Mouse (Mus musculus): Measurements from ENCODE around the gene Phlda1. TPM values are rescaled to one million over a fixed set of nuclear protein-coding genes. Genes with fewer than 3 reads are reported as not detected.
A peak's percentile ranks its signal among the peaks of the same experiment; 100 is the strongest.
"Not testable (repeated sequence)": the region's sequence is repeated elsewhere in the genome, so short reads cannot be mapped to it uniquely, and the experiment has no call there.

Gene Phlda1
- polyA plus RNA-seq, 1 experiment from 2014 or later = 137 TPM

DNA sequence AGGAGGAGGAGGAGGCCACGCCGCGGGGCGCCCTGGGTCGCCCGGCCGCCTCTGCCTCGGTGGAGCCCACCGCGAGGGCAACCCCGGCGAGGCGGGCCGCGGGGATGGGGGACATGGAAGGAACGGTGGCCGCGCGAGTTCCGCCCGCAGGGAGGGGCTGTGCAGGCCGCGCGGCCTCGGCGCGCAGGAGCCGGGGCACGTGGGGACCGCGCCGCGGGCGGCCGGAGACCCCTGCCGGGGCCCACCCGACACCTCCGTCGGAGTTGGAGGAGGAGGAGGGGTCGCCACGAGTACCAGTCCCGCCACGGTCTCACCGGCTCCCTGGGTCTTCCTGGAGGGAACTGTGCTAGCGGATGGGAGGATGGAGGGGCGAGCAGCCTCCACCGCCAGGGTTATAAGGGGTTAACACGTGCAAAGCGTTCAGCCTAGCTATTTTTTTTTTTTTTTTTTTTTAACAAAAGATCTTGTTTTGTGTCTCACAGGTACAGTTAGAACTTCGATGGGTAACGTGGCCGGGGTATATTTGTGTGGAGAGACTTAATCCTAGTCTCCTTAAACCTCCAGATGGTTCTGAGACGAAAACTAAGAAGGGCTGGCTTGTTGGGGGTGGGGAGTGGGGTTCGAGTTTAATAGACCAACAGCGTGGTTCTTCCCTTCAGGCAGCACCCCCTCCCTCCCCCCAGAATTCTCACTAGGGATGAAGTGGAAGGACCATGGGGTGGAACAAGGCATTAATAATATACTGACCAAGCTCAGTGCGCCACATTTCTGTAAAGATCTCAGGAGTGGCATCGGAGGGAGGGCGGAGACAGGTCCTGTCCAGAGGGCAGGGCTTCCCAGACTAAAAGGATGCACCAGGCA, 32.3 kb upstream of the Phlda1 start:
- Histone ChIP-seq H3K9ac (ENCODE audit: low read length) (peak overlapping the region; percentile 97), H3K9me3 (ENCODE audit: control insufficient read depth, low read length) (no peaks in the 10 kb centered on the region), H3K4me2 (ENCODE audit: low read depth, low read length) (peak overlapping the region; percentile 71), H3K36me3 (ENCODE audit: control insufficient read depth, insufficient read depth, low read length) (no peaks in the 10 kb centered on the region), H3K4me3 (ENCODE audit: low read length) (peak overlapping the region; percentile 97), H3K27ac (ENCODE audit: low read length) (peak overlapping the region; percentile 90), H3K4me1 (replicated peaks; ENCODE audit: control insufficient read depth, insufficient read depth, low read length) (peaks cover 16% of the 10 kb centered on the region), H3K27me3 (ENCODE audit: control insufficient read depth, insufficient read depth, low read depth, low read length) (no peaks in the 10 kb centered on the region)
- peak; percentile 77 for ATAC-seq (ENCODE audit: low read depth)
- WGBS = under 1% methylated on average over 39 of the region's 58 CpGs

DNA sequence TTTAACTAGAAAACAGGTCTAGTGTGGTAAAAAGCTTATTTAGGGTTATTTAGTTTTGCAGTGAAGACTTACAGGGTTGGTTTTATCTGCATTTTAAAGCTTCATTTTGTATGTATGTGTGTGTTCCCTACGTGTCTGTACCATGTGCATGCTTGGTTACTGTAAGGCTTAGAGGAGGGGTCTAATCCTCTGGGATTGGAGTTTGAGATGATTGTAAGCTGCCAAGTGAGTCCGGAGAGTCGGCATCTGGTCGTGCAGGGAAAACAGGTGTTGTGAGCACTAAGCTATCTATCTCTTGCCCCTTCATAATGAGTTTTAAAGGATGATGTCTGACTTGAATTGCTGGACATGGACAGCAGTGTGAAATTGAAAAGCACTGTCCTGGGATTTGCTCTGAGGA, 29.8 kb upstream of the Phlda1 start:
- Histone ChIP-seq H3K9me3 (ENCODE audit: control insufficient read depth, low read length) (no peaks in the 10 kb centered on the region), H3K27me3 (ENCODE audit: control insufficient read depth, insufficient read depth, low read depth, low read length) (no peaks in the 10 kb centered on the region), H3K4me3 (ENCODE audit: low read length) (no peak overlapping the region), H3K4me2 (ENCODE audit: low read depth, low read length) (no peak overlapping the region; the same call in 1 of the 2 replicates), H3K27ac (ENCODE audit: low read length) (no peak overlapping the region), H3K36me3 (ENCODE audit: control insufficient read depth, insufficient read depth, low read length) (peaks cover 1% of the 10 kb centered on the region; the same call in 1 of the 2 replicates), H3K4me1 (replicated peaks; ENCODE audit: control insufficient read depth, insufficient read depth, low read length) (peaks cover 16% of the 10 kb centered on the region), H3K9ac (ENCODE audit: low read length) (no peak overlapping the region)
- ATAC-seq (ENCODE audit: low read depth) = no peak
- 49% methylated on average over 4 of the region's 4 CpGs for WGBS

DNA sequence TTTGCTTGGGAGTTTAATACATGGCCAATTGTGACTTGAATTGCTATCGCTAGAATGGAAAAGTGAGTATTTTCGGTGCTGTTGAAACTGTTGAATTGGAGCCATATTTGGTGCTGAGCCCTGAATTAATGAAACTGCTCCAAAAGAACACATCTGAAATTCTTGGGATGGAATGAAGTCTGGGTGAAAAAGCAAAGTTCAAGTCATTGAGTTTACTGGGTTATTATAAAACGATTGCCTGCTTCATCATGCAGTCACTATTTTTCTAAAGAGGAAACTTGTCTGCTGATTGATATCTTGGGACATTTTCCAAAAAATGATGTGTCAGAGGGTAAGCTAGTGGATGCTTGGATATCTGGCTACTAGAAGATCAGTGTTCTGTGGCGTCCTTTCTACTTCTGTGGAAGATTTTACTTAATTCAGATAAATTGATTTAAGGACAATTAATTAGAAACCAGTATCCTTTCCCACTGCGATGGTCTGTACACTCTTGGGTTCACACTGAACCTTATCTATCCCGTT, 29.0 kb upstream of the Phlda1 start:
- WGBS = 65% methylated on average over 6 of the region's 6 CpGs
- no peak for ATAC-seq (ENCODE audit: low read depth)
- no peak overlapping the region for H3K4me3 ChIP-seq (ENCODE audit: low read length)
- no peak overlapping the region for H3K4me2 ChIP-seq (ENCODE audit: low read depth, low read length)
- H3K27ac ChIP-seq (ENCODE audit: low read length) = no peak overlapping the region
- H3K4me1 ChIP-seq (replicated peaks; ENCODE audit: control insufficient read depth, insufficient read depth, low read length) = peaks cover 16% of the 10 kb centered on the region
- no peak overlapping the region for H3K9ac ChIP-seq (ENCODE audit: low read length)
- H3K9me3 ChIP-seq (ENCODE audit: control insufficient read depth, low read length) = no peaks in the 10 kb centered on the region
- no peaks in the 10 kb centered on the region for H3K27me3 ChIP-seq (ENCODE audit: control insufficient read depth, insufficient read depth, low read depth, low read length)
- peaks cover 5% of the 10 kb centered on the region; the same call in 1 of the 2 replicates for H3K36me3 ChIP-seq (ENCODE audit: control insufficient read depth, insufficient read depth, low read length)

DNA sequence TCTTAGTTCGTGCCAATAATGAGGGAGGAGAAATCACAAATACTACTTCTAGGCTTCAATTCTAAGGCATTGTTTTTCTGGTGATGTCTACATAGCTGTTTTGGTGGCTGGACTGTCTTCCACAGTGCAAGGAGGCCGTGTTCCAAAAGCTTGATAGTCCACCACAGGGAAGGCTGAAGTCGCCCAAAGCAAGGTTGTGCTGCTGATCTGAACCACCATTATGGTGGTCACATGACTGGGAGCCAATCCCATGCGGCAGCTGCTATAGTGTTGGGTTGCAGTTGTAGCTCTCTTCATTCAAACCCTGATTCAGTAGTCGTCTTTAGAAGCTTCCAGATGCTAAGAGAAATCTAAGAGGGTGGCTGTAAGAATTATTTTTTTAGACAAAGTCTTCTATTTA, 26.5 kb upstream of the Phlda1 start:
- ATAC-seq (ENCODE audit: low read depth) = no peak
- Histone ChIP-seq H3K4me1 (replicated peaks; ENCODE audit: control insufficient read depth, insufficient read depth, low read length) (peaks cover 13% of the 10 kb centered on the region), H3K4me2 (ENCODE audit: low read depth, low read length) (no peak overlapping the region), H3K4me3 (ENCODE audit: low read length) (no peak overlapping the region), H3K9ac (ENCODE audit: low read length) (no peak overlapping the region), H3K27me3 (ENCODE audit: control insufficient read depth, insufficient read depth, low read depth, low read length) (no peaks in the 10 kb centered on the region), H3K9me3 (ENCODE audit: control insufficient read depth, low read length) (no peaks in the 10 kb centered on the region), H3K36me3 (ENCODE audit: control insufficient read depth, insufficient read depth, low read length) (peaks cover 10% of the 10 kb centered on the region), H3K27ac (ENCODE audit: low read length) (no peak overlapping the region)
- WGBS = 82% methylated on average over 5 of the region's 5 CpGs

DNA sequence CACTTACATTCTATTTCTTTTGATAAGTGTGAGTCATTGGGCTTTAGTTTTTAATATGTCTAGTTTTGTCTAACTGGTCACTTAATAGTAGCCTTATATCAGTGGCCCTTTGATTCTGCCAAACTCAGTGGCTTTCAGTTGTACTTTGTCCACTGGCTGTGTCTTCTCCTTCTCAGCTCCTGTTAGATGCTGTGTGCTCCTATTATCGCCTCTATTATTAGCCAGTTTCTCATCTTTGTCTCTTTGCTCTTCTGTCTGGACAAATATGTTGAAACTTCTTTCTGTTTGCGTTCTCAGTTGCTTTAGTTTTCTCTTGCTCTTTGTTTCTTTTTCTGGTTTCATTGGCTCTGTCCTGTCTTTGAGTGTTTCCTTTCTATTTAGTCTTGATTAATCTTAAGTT, 23.4 kb upstream of the Phlda1 start:
- Histone ChIP-seq H3K36me3 (ENCODE audit: control insufficient read depth, insufficient read depth, low read length) (peaks cover 22% of the 10 kb centered on the region), H3K4me2 (ENCODE audit: low read depth, low read length) (no peak overlapping the region), H3K9me3 (ENCODE audit: control insufficient read depth, low read length) (no peaks in the 10 kb centered on the region), H3K27me3 (ENCODE audit: control insufficient read depth, insufficient read depth, low read depth, low read length) (no peaks in the 10 kb centered on the region), H3K4me3 (ENCODE audit: low read length) (no peak overlapping the region), H3K27ac (ENCODE audit: low read length) (no peak overlapping the region; the same call in 1 of the 2 replicates), H3K4me1 (replicated peaks; ENCODE audit: control insufficient read depth, insufficient read depth, low read length) (peaks cover 7% of the 10 kb centered on the region; the same call in 1 of the 2 replicates), H3K9ac (ENCODE audit: low read length) (no peak overlapping the region)
- no peak for ATAC-seq (ENCODE audit: low read depth)
- WGBS = 87% methylated on average over 2 of the region's 2 CpGs

DNA sequence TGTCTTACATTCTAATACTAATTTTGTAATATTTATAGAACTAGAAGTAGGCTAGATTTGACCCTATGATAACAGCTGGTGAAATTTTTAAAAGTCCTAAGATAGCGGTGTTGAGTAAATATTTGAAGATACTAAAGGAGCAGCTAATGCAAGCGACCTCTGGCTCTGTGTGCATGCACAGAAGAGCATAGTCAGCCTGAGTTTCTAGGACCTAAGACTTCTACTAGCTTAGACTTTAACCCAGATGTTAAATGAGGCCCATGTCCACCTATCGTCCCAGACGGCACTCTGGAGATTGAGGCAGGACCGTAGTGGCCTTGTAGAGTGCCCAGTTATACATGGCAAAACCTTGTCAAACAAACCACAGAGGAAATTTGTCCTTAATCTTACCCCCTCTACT, 22.0 kb upstream of the Phlda1 start:
- Histone ChIP-seq H3K9ac (ENCODE audit: low read length) (no peak overlapping the region), H3K4me1 (replicated peaks; ENCODE audit: control insufficient read depth, insufficient read depth, low read length) (peaks cover 7% of the 10 kb centered on the region; the same call in 1 of the 2 replicates), H3K4me2 (ENCODE audit: low read depth, low read length) (no peak overlapping the region), H3K9me3 (ENCODE audit: control insufficient read depth, low read length) (no peaks in the 10 kb centered on the region), H3K36me3 (ENCODE audit: control insufficient read depth, insufficient read depth, low read length) (peaks cover 26% of the 10 kb centered on the region), H3K4me3 (ENCODE audit: low read length) (no peak overlapping the region), H3K27ac (ENCODE audit: low read length) (no peak overlapping the region), H3K27me3 (ENCODE audit: control insufficient read depth, insufficient read depth, low read depth, low read length) (no peaks in the 10 kb centered on the region)
- no peak for ATAC-seq (ENCODE audit: low read depth)
- 50% methylated on average over 5 of the region's 5 CpGs for WGBS

DNA sequence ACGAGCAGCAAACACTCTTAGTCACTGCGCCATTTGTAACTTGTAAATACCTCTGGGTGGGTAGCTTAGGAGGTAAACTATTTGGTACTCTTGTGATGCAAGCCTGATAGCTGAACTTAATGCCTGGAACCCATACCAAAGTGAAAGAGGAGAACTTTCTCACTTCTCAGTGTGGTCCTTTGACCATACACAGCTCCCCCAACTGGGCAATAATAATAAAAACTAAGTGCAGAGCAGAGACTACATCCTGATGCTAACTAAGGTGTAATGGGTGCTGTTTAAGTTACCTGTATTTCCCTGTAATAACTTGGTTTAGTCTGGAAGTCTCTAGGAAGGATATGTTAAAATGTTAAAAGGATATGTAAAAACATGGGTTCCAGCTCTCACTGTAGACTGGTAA, 17.3 kb upstream of the Phlda1 start:
- H3K27ac ChIP-seq (ENCODE audit: low read length) = no peak overlapping the region
- no peak overlapping the region for H3K9ac ChIP-seq (ENCODE audit: low read length)
- no peak overlapping the region for H3K4me2 ChIP-seq (ENCODE audit: low read depth, low read length)
- no peaks in the 10 kb centered on the region for H3K9me3 ChIP-seq (ENCODE audit: control insufficient read depth, low read length)
- 70% methylated on average over 2 of the region's 2 CpGs for WGBS
- peaks cover 4% of the 10 kb centered on the region; the same call in 1 of the 2 replicates for H3K4me1 ChIP-seq (replicated peaks; ENCODE audit: control insufficient read depth, insufficient read depth, low read length)
- no peaks in the 10 kb centered on the region for H3K27me3 ChIP-seq (ENCODE audit: control insufficient read depth, insufficient read depth, low read depth, low read length)
- H3K4me3 ChIP-seq (ENCODE audit: low read length) = no peak overlapping the region
- ATAC-seq (ENCODE audit: low read depth) = no peak
- H3K36me3 ChIP-seq (ENCODE audit: control insufficient read depth, insufficient read depth, low read length) = peaks cover 36% of the 10 kb centered on the region

DNA sequence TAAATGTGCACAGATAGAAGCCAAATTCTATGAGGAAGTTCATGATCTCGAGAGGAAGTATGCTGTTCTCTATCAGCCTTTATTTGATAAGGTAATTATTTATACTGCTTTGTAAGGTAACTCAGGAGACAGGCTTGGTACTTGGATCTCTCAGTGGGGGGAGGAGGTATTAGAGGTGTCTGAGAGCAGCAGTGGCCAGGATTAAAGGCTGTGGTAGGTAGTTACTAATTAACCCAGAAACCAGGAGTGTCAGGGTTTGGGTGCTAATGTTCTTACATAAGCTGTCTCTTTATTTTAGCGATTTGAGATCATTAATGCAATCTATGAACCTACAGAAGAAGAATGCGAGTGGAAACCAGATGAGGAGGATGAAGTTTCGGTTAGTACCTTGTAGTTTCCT, 16.0 kb upstream of the Phlda1 start:
- H3K9ac ChIP-seq (ENCODE audit: low read length); H3K9me3 ChIP-seq (ENCODE audit: control insufficient read depth, low read length); H3K4me1 ChIP-seq (replicated peaks; ENCODE audit: control insufficient read depth, insufficient read depth, low read length); H3K27ac ChIP-seq (ENCODE audit: low read length); H3K4me3 ChIP-seq (ENCODE audit: low read length); H3K4me2 ChIP-seq (ENCODE audit: low read depth, low read length); H3K27me3 ChIP-seq (ENCODE audit: control insufficient read depth, insufficient read depth, low read depth, low read length); ATAC-seq (ENCODE audit: low read depth): not testable (repeated sequence)
- 75% methylated on average over 4 of the region's 4 CpGs for WGBS
- H3K36me3 ChIP-seq (ENCODE audit: control insufficient read depth, insufficient read depth, low read length) = peaks cover 38% of the 10 kb centered on the region

DNA sequence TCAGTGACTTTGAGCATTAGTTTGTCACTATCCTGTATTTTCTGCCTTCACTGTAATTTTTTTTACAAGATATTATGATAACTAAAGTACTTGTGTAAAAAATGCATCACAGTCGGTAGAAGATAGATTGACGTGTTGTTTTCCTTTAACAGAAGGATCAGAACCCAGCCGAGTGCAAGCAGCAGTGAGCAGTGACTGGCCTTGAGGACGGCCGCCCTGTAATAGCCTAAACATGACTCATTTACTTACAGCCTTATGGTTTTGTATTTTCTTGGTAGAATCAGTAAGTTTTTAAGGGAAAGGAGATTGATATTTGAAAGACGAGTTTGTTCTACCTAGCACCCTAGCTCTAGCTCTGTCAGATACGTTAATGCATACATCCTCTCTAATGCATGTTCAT, 10.2 kb upstream of the Phlda1 start:
- H3K27ac ChIP-seq (ENCODE audit: low read length) = no peak overlapping the region
- no peaks in the 10 kb centered on the region for H3K4me1 ChIP-seq (replicated peaks; ENCODE audit: control insufficient read depth, insufficient read depth, low read length)
- WGBS = 84% methylated on average over 7 of the region's 7 CpGs
- no peak overlapping the region for H3K9ac ChIP-seq (ENCODE audit: low read length)
- H3K27me3 ChIP-seq (ENCODE audit: control insufficient read depth, insufficient read depth, low read depth, low read length) = no peaks in the 10 kb centered on the region
- no peak overlapping the region for H3K4me3 ChIP-seq (ENCODE audit: low read length)
- H3K9me3 ChIP-seq (ENCODE audit: control insufficient read depth, low read length) = no peaks in the 10 kb centered on the region
- H3K36me3 ChIP-seq (ENCODE audit: control insufficient read depth, insufficient read depth, low read length) = peaks cover 43% of the 10 kb centered on the region
- no peak overlapping the region for H3K4me2 ChIP-seq (ENCODE audit: low read depth, low read length)
- no peak for ATAC-seq (ENCODE audit: low read depth)
